Comparison of ENCODE assay signal across 9 mouse cellular contexts in the genomic region with DNA sequence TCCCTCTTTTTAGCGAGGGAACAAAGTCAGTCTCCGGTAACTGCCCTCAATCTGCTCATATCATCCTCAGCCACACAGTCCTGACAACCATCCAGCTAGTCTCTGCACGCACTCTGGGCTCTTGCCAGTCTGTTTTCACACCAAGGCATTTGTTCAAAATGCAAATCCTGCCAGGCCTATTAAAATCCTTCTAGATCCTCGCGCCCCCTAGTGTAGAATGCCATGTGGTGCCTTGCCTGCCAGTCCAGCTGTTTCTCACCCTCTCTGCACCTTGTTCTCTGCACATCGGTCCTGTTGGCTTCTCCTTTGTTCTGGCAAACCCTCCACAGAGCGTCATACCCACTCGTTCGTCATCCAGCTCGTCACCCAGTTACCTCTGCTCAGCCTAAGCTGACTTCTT. TPM values are rescaled to one million over a fixed set of nuclear protein-coding genes. Genes with fewer than 3 reads are reported as not detected.
DNase-seq lines count a peak whose midpoint lies in the region; ATAC-seq and TF ChIP-seq lines count a peak whose summit lies in the region.
"Had no signal": no experiment of that assay in that cellular context is flagged by ENCODE, and none has a peak within 500 bp of the region (broad histone marks: within the 10 kb centered on the region; RNA-seq: fewer than 3 reads in every experiment).

No protein-coding gene starts in this region.

- ATAC-seq in kidney, embryonic 14.5 days (ENCODE audit: low FRiP score, low TSS enrichment) = no peak
- ATAC-seq in forebrain, embryonic 13.5 days = peak; percentile 79
- peak; percentile 63 to 65; a peak in 3 of 4 replicates for ATAC-seq in hematopoietic stem cell, adult 5-6 weeks (replicated peaks in 1 of 2; ENCODE audit: insufficient read depth in 1 of 2, low FRiP score in 2 of 2, low TSS enrichment in 1 of 2, low read depth in 1 of 2, poor library complexity in 2 of 2, severe bottlenecking in 2 of 2)

- DNase-seq in kidney, adult 2 months = peak; percentile 78
- DNase-seq in c-Kit-positive CD71-negative TER-119-negative erythroid progenitor cells, embryonic 14.5 days (ENCODE audit: low read depth) = peak; percentile 48
- DNase-seq in left cerebral cortex, adult 18-20 months (ENCODE audit: low spot score in 2 of 2) = peak; percentile 79 to 83

- 21% methylated on average over 10 of the region's 10 CpGs for WGBS in kidney, adult 2 months
- WGBS in kidney, embryonic 14.5 days = 21% methylated on average over 10 of the region's 10 CpGs
- 27% methylated on average over 10 of the region's 10 CpGs for WGBS in forebrain, embryonic 13.5 days
- 23% methylated on average over 10 of the region's 10 CpGs for WGBS in small intestine, adult 2 months

- no peaks in the 10 kb centered on the region for H3K36me3 ChIP-seq in kidney, adult 2 months (ENCODE audit: control insufficient read depth, insufficient read depth, low read length)
- no peaks in the 10 kb centered on the region for H3K36me3 ChIP-seq in kidney, embryonic 14.5 days (ENCODE audit: control insufficient read depth, insufficient read depth, low read length)
- no peaks in the 10 kb centered on the region for H3K36me3 ChIP-seq in forebrain, embryonic 13.5 days (ENCODE audit: poor library complexity, severe bottlenecking)
- no peaks in the 10 kb centered on the region for H3K36me3 ChIP-seq in megakaryocyte, embryonic 14.5 days (replicated peaks; ENCODE audit: low read length)
- H3K36me3 ChIP-seq in small intestine, adult 2 months (ENCODE audit: control insufficient read depth, insufficient read depth, low read length) = no peaks in the 10 kb centered on the region

- H3K9me3 ChIP-seq in kidney, embryonic 14.5 days (ENCODE audit: control insufficient read depth, low read length) = no peaks in the 10 kb centered on the region
- no peaks in the 10 kb centered on the region for H3K9me3 ChIP-seq in forebrain, embryonic 13.5 days (replicated peaks)
- H3K9me3 ChIP-seq in megakaryocyte, embryonic 14.5 days = no peaks in the 10 kb centered on the region

- peak; percentile 71 for TF ChIP-seq CTCF in kidney, adult 2 months (conservative IDR thresholded peaks at IDR 0.05; ENCODE audit: insufficient read depth, insufficient read length, low read depth, low read length)
- peak; percentile 51; the same call in 1 of the 2 replicates for TF ChIP-seq CTCF in small intestine, adult 2 months (IDR thresholded peaks at IDR 0.05; ENCODE audit: extremely low read depth, insufficient read length, insufficient replicate concordance, low read depth, low read length)

- no peak overlapping the region for H3K27ac ChIP-seq in kidney, adult 2 months (ENCODE audit: insufficient read depth, low read depth, low read length)
- no peak overlapping the region for H3K27ac ChIP-seq in kidney, embryonic 14.5 days (ENCODE audit: low read depth, low read length)
- no peak overlapping the region for H3K27ac ChIP-seq in forebrain, embryonic 13.5 days
- H3K27ac ChIP-seq in small intestine, adult 2 months (ENCODE audit: insufficient read depth, low read depth, low read length) = no peak overlapping the region

- H3K4me1 ChIP-seq in kidney, adult 2 months (ENCODE audit: control insufficient read depth, insufficient read depth, low read length) = peaks cover 3% of the 10 kb centered on the region; the same call in 1 of the 2 replicates
- H3K4me1 ChIP-seq in kidney, embryonic 14.5 days (ENCODE audit: control insufficient read depth, insufficient read depth, low read length) = no peaks in the 10 kb centered on the region
- H3K4me1 ChIP-seq in forebrain, embryonic 13.5 days = peaks cover 6% of the 10 kb centered on the region; the same call in 1 of the 2 replicates
- H3K4me1 ChIP-seq in megakaryocyte, embryonic 14.5 days = peaks cover 10% of the 10 kb centered on the region
- no peaks in the 10 kb centered on the region for H3K4me1 ChIP-seq in small intestine, adult 2 months (ENCODE audit: control insufficient read depth, insufficient read depth, insufficient read length, low read length)

- no peak overlapping the region for H3K4me3 ChIP-seq in kidney, adult 2 months (ENCODE audit: insufficient read depth, low read depth, low read length)
- no peak overlapping the region for H3K4me3 ChIP-seq in kidney, embryonic 14.5 days (ENCODE audit: low read length)
- H3K4me3 ChIP-seq in forebrain, embryonic 13.5 days = no peak overlapping the region
- peak overlapping the region; percentile 81 for H3K4me3 ChIP-seq in megakaryocyte, embryonic 14.5 days (replicated peaks)
- H3K4me3 ChIP-seq in small intestine, adult 2 months (ENCODE audit: low read depth, low read length) = no peak overlapping the region

- TF ChIP-seq POLR2A in kidney, adult 2 months (IDR thresholded peaks at IDR 0.05; ENCODE audit: low read depth, low read length) = no peak
- TF ChIP-seq POLR2A in small intestine, adult 2 months (IDR thresholded peaks at IDR 0.05; ENCODE audit: low read depth, low read length) = no peak

- no peaks in the 10 kb centered on the region for H3K27me3 ChIP-seq in kidney, adult 2 months (replicated peaks; ENCODE audit: control insufficient read depth, insufficient read depth, low read length)
- H3K27me3 ChIP-seq in kidney, embryonic 14.5 days (ENCODE audit: control insufficient read depth, insufficient read depth, low read length) = no peaks in the 10 kb centered on the region
- H3K27me3 ChIP-seq in forebrain, embryonic 13.5 days = no peaks in the 10 kb centered on the region
- peaks cover 12% of the 10 kb centered on the region for H3K27me3 ChIP-seq in megakaryocyte, embryonic 14.5 days (replicated peaks)
- H3K27me3 ChIP-seq in small intestine, adult 2 months (ENCODE audit: control insufficient read depth, insufficient read depth, low read length) = no peaks in the 10 kb centered on the region

- H3K4me2 ChIP-seq in kidney, embryonic 14.5 days (replicated peaks; ENCODE audit: low read depth, low read length) = no peak overlapping the region
- H3K4me2 ChIP-seq in forebrain, embryonic 13.5 days = no peak overlapping the region

- no peak overlapping the region for H3K9ac ChIP-seq in kidney, embryonic 14.5 days (ENCODE audit: low read depth, low read length)
- H3K9ac ChIP-seq in forebrain, embryonic 13.5 days = no peak overlapping the region

RNA-seq across cellular contexts. Expression of a gene that starts 36.2 kb away (rescaled TPM):
- not detected in 2 replicates for polyA plus RNA-seq in kidney, adult 2 months (2012; rRNA removed)
- polyA plus RNA-seq in kidney, embryonic 14.5 days (2014; fragmentation: Nextera tagmentation; extraction: Ambion mirVana) = not detected in 2 replicates
- polyA plus RNA-seq in forebrain, embryonic 13.5 days (2015; fragmentation: Nextera tagmentation; extraction: Ambion mirVana) = 0.08 and 0.10 TPM in 2 replicates
- not detected in 2 replicates for total RNA-seq in hematopoietic stem cell, adult 5-6 weeks (2017)
- total RNA-seq in left cerebral cortex, adult 18-20 months (2021) = 1 to 10 TPM; 2.2 to 4.9 TPM
- polyA plus RNA-seq in megakaryocyte, embryonic 14.5 days (2012; ENCODE audit: insufficient read depth, low replicate concordance) = not detected in 2 replicates
- polyA plus RNA-seq in small intestine, adult 2 months (2012; rRNA removed) = not detected in 2 replicates
- total RNA-seq: adrenal gland, postnatal 4 days had no signal
